Mouse (Mus musculus): ENCODE measurements at regions not wholly inside any gene's neighbourhood (a gene's known extent, or its start where the extent isn't known, plus 50 kb on each side); places are given as distances from the start of the nearest gene placed in this dataset.

- TF ChIP-seq CTCF (IDR thresholded peaks at IDR 0.05; ENCODE audit: borderline replicate concordance, insufficient read depth, low read depth, low read length): no peak
- TF ChIP-seq POLR2A (IDR thresholded peaks at IDR 0.05; ENCODE audit: borderline replicate concordance, insufficient read depth, low read length): no peak
These were observed 94.3 kb downstream of the Avpr1a start for GRCm38 (mm10) chr10:122542573-122542972.

All from cerebellum, adult 2 months (tissue).